Mouse (Mus musculus) limb, embryonic 11.5 days (tissue): ENCODE results near the gene Mettl25. TPM values are rescaled to one million over a fixed set of nuclear protein-coding genes. Genes with fewer than 3 reads are reported as not detected.
A peak's percentile ranks its signal among the peaks of the same experiment; 100 is the strongest.

ENCODE experiments used
- ATAC-seq: fragments of 200-750 bp; cut with Nextera tagmentation; 2 replicates; pipeline ENCODE4 v1.8.0; 2017; ENCODE audit warnings: low read depth; ENCODE audit not compliant: insufficient number of reproducible peaks, low FRiP score, low TSS enrichment
- DNase-seq: peaks from one replicate; pipeline ENCODE4 v3.0.0-alpha.2; 2015; ENCODE audit warnings: low spot score
- H3K27ac ChIP-seq: fragments of 300-500 bp; sonication (generic); replicated peaks from 2 replicates; pipeline ENCODE4 v1.5.1; 2014; ENCODE audit warnings: low read depth, mild to moderate bottlenecking, low read length
- H3K27me3 ChIP-seq: fragments of 300-500 bp; sonication (generic); 2 replicates; pipeline ENCODE4 v1.6.1; 2014; ENCODE audit warnings: mild to moderate bottlenecking, low read length, mixed read lengths; ENCODE audit not compliant: control insufficient read depth, insufficient read depth
- H3K36me3 ChIP-seq: fragments of 300-500 bp; sonication (generic); 2 replicates; pipeline ENCODE4 v1.6.1; 2014; ENCODE audit warnings: mild to moderate bottlenecking, low read length, moderate library complexity, mixed read lengths; ENCODE audit not compliant: control insufficient read depth, insufficient read depth
- H3K4me1 ChIP-seq: fragments of 300-500 bp; sonication (generic); 2 replicates; pipeline ENCODE4 v1.6.1; 2014; ENCODE audit warnings: low read length, mixed read lengths; ENCODE audit not compliant: control insufficient read depth, insufficient read depth
- H3K4me2 ChIP-seq: fragments of 300-500 bp; sonication (generic); 2 replicates; pipeline ENCODE4 v1.6.1; 2014; ENCODE audit warnings: low read depth, mild to moderate bottlenecking, moderate library complexity; ENCODE audit not compliant: severe bottlenecking
- H3K4me3 ChIP-seq: fragments of 300-500 bp; sonication (generic); 2 replicates; pipeline ENCODE4 v1.5.1; 2014; ENCODE audit warnings: low read depth, low read length
- H3K9ac ChIP-seq: fragments of 300-500 bp; sonication (generic); 2 replicates; pipeline ENCODE4 v1.6.1; 2014; ENCODE audit warnings: mild to moderate bottlenecking, low read length
- H3K9me3 ChIP-seq: fragments of 300-500 bp; sonication (generic); 2 replicates; pipeline ENCODE4 v1.6.1; 2016; ENCODE audit warnings: low read length; ENCODE audit not compliant: control insufficient read depth
- WGBS: fragments of 180-500 bp; shearing (Covaris S2); extraction: QIAGEN DNeasy Blood & Tissue Kit; methylation state at CpG from one replicate; pipeline ENCODE4 v1.1.7; 2014; 5-methylcytosine and 5-hydroxymethylcytosine counted together
- polyA plus RNA-seq: library from polyadenylated mRNA; unstranded; fragments of >200 nt; fragmentation: Nextera tagmentation; extraction: Ambion mirVana; gene quantifications from 2 replicates; pipeline ENCODE4 v1.2.1, GENCODE M21; 2014

Gene Mettl25
- polyA plus RNA-seq, 1 experiment from 2014 or later, result 15.0 TPM

- H3K4me2 ChIP-seq, result no peak overlapping the region
- H3K9ac ChIP-seq, result no peak overlapping the region
- H3K4me1 ChIP-seq, result no peaks in the 10 kb centered on the region
- H3K36me3 ChIP-seq, result no peaks in the 10 kb centered on the region
- H3K27me3 ChIP-seq, result no peaks in the 10 kb centered on the region
- WGBS, result 15% methylated on average over 6 of the region's 6 CpGs
- H3K9me3 ChIP-seq, result no peaks in the 10 kb centered on the region
- no peak overlapping the region for H3K4me3 ChIP-seq
- DNase-seq (peak; percentile 52), ATAC-seq (no peak)
- no peak overlapping the region for H3K27ac ChIP-seq
Observed at GRCm38 (mm10) chr10:105714844-105715243, 126.3 kb downstream of the Mettl25 start.

GRCm38 (mm10) chr10:105714366-105714765, 126.8 kb downstream of the Mettl25 start:
- ATAC-seq, result no peak
- Histone ChIP-seq H3K27me3 (no peaks in the 10 kb centered on the region), H3K4me2 (no peak overlapping the region), H3K27ac (no peak overlapping the region), H3K9ac (no peak overlapping the region), H3K9me3 (no peaks in the 10 kb centered on the region), H3K4me1 (no peaks in the 10 kb centered on the region), H3K36me3 (no peaks in the 10 kb centered on the region), H3K4me3 (no peak overlapping the region)
- 62% methylated on average over 4 of the region's 4 CpGs for WGBS
- DNase-seq, result no peak

- ATAC-seq, result no peak
Observed at GRCm38 (mm10) chr10:105713222-105713621, 128.0 kb downstream of the Mettl25 start.

More at GRCm38 (mm10) chr10:105713222-105713621, 128.0 kb downstream of the Mettl25 start:
- Histone ChIP-seq H3K4me2 (no peak overlapping the region), H3K27ac (no peak overlapping the region), H3K4me1 (no peaks in the 10 kb centered on the region), H3K4me3 (no peak overlapping the region), H3K9me3 (no peaks in the 10 kb centered on the region), H3K27me3 (no peaks in the 10 kb centered on the region), H3K36me3 (no peaks in the 10 kb centered on the region), H3K9ac (no peak overlapping the region)
- 80% methylated on average over 5 of the region's 5 CpGs for WGBS
- no peak for DNase-seq

Other genes starting within 250 kb of the Mettl25 start
- 55.8 and 63.8 TPM in 2 replicates for gene Ccdc59, start 313 bp downstream of the Mettl25 start, polyA plus RNA-seq